Mouse (Mus musculus) limb, embryonic 13.5 days (tissue): Measurements from ENCODE around the gene Zfp212. TPM values are rescaled to one million over a fixed set of nuclear protein-coding genes. Genes with fewer than 3 reads are reported as not detected.

Experiments
- polyA plus RNA-seq: library from polyadenylated mRNA; unstranded; fragments of >200 nt; fragmentation: Nextera tagmentation; extraction: Ambion mirVana; gene quantifications from 2 replicates; pipeline ENCODE4 v1.2.1, GENCODE M21; 2015

Gene Zfp212
- polyA plus RNA-seq, 1 experiment from 2014 or later = 23.2 TPM

Other genes with a start within 250 kb of the Zfp212 start
- 282 and 324 TPM in 2 replicates for gene Pdia4, start 107.0 kb upstream of the Zfp212 start, polyA plus RNA-seq
- 5.6 and 6.1 TPM in 2 replicates for gene Zfp786, start 89.6 kb upstream of the Zfp212 start, polyA plus RNA-seq
- gene Zfp398, start 84.8 kb upstream of the Zfp212 start, polyA plus RNA-seq = 12.4 and 12.6 TPM in 2 replicates
- gene Zfp282, start 43.3 kb upstream of the Zfp212 start, polyA plus RNA-seq = 21.6 and 22.4 TPM in 2 replicates
- 13.4 and 17.5 TPM in 2 replicates for gene Zfp956, start 32.9 kb downstream of the Zfp212 start, polyA plus RNA-seq
- gene Zfp777, start 128.4 kb downstream of the Zfp212 start, polyA plus RNA-seq = 9.1 and 9.4 TPM in 2 replicates
- 19.5 and 21.9 TPM in 2 replicates for gene Zfp746, start 166.1 kb downstream of the Zfp212 start, polyA plus RNA-seq